Mouse (Mus musculus): ENCODE data around the gene Nkg7.
A peak's percentile ranks its signal among the peaks of the same experiment; 100 is the strongest.

The Nkg7 gene

DNA sequence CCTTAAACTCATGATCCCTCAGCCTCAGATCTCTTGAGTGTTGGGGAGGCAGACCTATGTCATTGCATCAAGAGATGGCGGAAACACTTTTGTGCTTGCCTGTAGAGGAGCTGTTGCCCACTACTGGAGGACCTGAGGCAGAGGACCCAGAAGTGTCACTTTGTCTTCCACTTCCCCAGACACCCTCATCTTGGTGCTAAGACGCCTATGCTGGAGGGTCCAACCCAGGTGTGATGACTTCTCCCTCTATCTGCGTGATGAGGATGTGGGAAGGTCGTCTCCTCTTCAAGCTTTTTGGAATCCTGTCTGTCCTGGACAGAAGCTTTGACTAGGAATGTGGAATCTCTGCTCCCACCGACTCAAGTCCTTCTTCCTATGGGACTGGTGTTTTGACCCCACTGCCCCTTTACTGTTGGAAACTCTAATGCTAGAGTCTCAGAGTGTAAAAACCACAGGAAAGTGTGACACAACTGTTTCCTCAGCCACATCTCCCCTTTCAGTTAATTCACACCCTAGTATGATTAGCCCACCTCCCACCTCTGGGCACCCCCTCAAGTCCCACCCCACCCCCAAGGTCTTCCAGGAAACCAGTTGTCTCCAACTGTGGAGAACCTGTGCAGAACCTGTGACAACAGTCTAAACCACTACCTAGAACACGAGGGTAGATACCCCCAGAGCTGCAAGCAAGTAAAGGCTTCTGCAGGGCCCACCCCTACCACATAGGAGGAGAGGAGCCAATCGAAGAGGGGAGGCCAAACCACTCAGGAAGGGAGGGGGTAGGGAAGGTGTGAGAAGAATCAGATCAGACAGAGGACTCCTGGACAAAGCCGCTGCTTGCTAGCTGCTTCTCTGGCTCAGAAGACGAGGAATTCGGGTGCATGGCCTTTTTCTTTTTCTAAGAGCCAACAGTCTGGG is at the start of gene Nkg7:
Nkg7 (plus strand) TSS at position 733 of the 915 bp plus-strand sequence.
- no peak for DNase-seq (ENCODE audit: low spot score)

DNA sequence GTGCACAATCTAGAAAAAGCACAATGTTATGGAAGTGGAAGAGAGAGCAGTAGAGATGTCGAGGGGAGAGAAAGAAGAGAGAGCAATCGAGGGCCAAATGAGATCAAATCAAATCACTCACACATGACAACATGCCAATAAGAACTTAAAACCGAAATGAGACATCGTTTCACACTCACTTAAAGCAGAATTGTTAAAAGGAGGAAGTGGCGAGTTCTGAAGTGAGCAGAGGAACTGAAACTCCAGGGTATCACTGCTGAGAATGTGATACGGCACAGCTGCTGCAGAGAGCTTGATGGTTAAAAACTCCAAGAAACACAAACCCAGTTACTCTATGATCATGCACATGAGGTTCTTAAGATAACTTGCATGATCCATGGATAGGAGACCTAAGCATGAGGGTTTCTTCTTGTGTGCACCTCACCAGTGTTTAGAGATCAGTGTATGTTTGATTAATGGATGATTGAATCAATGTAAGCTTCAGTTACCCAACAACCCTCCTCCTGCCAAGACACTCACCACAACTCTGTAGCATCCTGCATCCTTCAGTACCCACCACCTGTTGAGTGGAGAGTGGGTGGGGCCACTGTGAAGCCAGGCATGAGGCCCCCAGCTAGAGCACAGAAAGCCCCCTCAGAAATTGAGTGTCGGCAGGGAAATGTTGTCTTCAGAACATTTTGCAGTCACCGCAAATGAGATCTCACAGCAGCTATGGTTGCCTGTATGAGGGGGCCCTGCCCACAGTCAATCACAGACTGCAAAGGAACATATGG is 44.3 kb upstream of the Nkg7 start:
- DNase-seq (ENCODE audit: low spot score): no peak

DNA sequence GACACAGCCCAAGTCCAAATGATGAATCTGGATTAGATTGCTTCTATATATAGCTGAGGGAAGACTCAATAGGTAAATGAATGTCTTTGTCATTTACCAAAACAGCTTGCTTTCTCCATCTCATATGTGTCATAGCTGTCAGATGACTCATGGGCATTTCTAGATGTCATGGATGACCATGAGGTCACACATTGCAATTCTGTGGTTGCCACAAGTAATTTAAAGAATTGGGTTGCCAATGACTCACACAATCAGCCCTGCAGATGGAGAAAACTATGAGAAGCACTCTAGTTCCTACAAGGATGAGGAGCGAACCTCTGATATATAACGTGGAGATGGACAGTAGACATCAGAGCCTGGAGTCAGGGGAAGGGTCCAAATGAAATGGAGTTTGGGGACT is 37.4 kb upstream of the Nkg7 start:
- DNase-seq (ENCODE audit: low spot score): no peak

DNA sequence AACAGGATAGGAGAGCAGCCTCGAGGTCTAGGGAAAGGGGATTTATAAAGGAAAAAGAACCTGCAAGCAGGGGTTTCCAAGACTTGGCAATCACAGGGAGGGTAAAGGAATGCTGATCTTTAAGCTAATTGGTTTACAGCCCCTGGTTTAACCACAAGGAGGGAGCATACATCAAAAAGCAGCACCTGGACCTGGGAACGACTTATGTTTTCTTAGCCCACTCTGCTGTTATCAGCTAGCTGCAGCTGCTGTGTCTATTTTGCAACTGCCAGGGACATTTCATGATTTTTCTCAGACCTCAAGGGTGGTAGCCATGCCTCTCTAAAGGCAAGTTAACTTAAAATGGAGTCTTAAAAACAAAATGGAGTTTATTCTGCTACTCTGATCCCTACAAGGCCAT is 34.2 kb upstream of the Nkg7 start:
- no peak for DNase-seq (ENCODE audit: low spot score)

- no peak for DNase-seq (ENCODE audit: low spot score)
Observed at GRCm38 (mm10) chr7:43407573-43407972, 29.3 kb upstream of the Nkg7 start.

GRCm38 (mm10) chr7:43408131-43408553 is 28.7 kb upstream of the Nkg7 start, which contains the start of gene Siglecg:
Gene Siglecg, plus strand, starts transcription at chr7:43408204.
- DNase-seq (ENCODE audit: low spot score): no peak

- no peak for DNase-seq (ENCODE audit: low spot score)
Observed at GRCm38 (mm10) chr7:43409084-43409483, 27.8 kb upstream of the Nkg7 start.

DNA sequence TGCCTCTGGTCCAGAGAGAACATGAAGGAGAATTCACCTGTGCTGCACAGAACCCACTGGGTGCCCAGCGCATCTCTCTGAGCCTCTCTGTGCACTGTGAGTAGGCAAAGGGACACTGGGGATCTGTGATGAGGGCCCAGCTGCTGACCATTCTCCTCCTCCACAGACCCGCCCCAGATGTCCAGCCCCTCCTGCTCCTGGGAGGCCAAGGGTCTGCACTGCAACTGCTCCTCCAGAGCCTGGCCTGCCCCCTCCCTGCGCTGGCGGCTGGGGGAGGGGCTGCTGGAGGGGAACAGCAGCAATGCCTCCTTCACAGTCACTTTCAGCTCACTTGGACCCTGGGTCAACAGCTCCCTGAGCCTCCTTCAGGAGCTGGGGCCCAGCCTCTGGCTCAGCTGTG is 25.1 kb upstream of the Nkg7 start:
- DNase-seq (ENCODE audit: low spot score): peak; percentile 26

DNA sequence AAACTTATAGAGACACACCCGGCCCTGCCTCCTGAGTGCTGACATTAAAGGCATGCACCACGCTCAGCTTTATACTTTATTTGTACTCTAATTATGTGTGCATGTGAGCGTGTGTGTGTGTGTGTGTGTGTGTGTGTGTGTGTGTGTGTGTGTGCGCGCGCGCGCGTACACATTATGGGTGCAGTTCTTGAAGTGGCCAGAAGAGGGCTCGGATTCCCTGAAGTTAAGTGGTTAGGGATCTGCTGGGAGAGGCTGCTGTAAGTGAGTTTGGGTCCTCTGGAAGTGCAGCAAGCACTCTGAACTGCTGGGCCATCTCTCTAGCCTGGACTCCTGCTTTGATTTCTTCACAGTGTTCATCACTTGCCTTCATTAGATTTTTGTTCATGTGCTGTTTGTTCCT is 19.6 kb upstream of the Nkg7 start:
- no peak for DNase-seq (ENCODE audit: low spot score)

GRCm38 (mm10) chr7:43422995-43423617 is 13.8 kb upstream of the Nkg7 start:
- peak; percentile 88 for DNase-seq (ENCODE audit: low spot score)

DNA sequence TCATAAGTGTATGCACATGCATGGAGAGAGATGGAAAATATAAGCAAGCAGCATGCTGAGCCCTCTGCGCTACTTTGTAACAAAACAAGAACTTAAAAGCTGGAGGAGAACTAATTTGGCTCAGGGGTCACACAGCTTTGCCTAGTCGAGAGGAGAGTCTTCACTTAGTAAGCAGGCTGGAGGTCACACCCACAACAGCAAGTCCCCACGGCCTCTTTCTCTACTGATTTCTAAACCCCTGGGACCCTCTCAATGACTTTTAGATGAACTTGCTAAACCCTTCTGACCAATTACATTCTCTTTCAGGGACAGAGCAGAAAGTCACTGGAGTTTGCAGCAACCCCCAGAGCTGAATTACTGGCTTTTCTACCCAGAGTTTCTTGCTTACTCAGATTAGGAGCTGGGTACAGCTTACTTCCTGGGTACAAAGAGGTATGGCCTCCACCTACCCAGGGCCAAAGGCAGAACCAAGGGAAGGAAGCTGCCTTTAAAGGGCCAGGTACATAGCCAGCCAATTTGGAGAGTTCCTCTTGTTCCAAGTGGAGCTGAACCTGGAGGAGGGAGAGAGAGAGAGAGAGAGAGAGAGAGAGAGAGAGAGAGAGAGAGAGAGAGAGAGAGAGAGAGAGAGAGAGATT is 12.8 kb upstream of the Nkg7 start:
- no peak for DNase-seq (ENCODE audit: low spot score)

- no peak for DNase-seq (ENCODE audit: low spot score)
Observed at GRCm38 (mm10) chr7:43427406-43427805, 9.5 kb upstream of the Nkg7 start, which contains the start of gene Lim2. Gene Lim2, plus strand, starts transcription at chr7:43427670.

GRCm38 (mm10) chr7:43429500-43429899 is 7.4 kb upstream of the Nkg7 start:
- no peak for DNase-seq (ENCODE audit: low spot score)

DNA sequence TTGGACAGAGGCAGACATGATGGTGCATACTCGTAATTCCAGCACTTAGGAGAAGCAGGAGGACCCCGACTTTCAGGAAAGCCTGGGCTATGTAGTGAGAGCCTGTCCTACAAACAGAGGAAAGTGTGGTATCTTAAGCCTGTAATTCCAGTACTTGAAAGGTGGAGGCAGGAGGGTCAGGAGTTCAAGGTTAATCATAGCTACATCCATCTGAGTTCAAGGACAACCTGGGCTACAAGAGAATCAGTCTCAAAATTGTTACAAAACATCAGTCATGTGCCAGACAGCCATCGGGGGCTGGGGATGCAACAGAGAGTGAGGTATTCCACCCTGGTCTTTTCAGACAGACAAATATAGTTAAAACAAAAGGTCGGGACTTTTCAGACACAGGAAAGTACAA is 4.0 kb upstream of the Nkg7 start:
- DNase-seq (ENCODE audit: low spot score): no peak

DNA sequence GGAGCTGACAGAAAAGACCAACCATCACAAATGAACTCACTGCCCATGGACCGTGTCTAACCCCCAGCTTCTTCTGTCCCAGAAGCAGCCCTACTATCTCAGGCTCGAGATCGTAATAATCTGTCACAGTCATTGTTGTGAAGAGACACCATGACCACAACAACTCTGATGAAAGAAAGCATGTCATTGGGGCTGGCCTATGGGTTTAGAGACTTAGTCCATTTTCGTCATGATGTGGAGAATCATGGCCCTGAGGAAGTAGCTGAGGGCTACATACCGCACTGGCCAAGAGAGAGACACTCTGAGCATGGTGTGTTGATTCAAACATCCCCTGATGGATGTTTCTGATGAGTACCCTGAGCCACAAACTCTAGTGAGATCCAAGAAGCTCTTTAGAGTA is 2.2 kb upstream of the Nkg7 start:
- no peak for DNase-seq (ENCODE audit: low spot score)

DNA sequence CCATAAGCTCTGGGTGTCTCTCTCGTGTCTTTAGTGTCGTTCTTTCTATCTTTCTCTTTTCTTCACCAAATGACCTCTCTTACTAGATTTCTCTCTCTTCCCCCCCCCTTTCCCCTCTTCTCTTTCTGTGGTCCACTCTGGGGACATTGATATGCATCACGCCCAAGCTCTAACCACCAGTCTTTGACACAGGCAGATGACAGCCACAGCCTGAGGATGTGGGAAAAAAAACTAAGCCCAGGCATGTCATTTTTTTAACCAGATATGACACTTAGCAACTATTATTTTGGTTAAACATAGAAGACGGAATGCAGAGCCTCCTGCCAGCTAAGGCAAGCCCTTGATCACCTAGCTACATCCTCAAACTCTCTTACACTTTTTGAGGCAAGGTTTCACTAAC is 1.7 kb downstream of the Nkg7 start:
- no peak for DNase-seq (ENCODE audit: low spot score)

- no peak for DNase-seq (ENCODE audit: low spot score)
Observed at GRCm38 (mm10) chr7:43440482-43440881, 3.6 kb downstream of the Nkg7 start, which contains the start of gene Cldnd2. Gene Cldnd2, plus strand, starts transcription at chr7:43440782.

DNA sequence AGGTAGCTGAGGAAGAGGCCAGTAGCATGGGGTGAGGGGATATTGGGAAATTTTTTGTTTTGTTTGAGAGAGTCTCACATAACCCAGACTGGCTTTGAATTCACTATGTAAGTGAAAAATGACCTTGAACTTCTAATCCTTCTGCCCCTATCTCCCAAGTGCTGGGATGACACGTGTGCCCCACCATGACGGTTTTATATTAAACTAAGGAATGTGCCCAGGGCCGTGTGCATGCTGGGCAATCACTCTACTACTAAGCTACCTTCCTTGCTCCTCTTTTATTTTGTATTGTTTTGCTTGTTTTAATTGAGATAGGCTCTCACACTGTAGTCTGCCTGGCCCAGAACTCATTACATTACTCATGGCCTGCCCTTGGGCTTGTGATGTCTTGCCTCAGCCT is 4.2 kb downstream of the Nkg7 start:
- no peak for DNase-seq (ENCODE audit: low spot score)

DNA sequence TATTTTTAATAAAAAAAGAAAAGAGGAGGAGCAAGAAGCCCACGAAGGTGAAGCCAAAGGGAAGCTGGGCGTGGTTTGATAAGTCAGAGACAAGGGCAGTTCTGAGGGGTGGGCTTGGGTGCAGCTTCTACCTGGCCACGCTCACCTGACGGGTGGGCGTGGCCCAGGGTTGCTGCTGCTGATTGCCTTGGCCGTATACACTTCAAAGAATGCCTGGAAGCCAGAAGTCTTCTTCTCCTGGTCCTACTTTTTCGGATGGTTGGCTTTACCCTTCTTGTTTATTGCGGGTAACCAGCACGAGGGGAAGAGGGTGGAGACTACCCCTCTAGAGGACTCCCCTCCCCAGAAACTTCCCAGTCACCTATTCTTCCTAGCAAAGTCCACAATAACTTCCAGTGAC is 5.8 kb downstream of the Nkg7 start:
- no peak for DNase-seq (ENCODE audit: low spot score)

DNA sequence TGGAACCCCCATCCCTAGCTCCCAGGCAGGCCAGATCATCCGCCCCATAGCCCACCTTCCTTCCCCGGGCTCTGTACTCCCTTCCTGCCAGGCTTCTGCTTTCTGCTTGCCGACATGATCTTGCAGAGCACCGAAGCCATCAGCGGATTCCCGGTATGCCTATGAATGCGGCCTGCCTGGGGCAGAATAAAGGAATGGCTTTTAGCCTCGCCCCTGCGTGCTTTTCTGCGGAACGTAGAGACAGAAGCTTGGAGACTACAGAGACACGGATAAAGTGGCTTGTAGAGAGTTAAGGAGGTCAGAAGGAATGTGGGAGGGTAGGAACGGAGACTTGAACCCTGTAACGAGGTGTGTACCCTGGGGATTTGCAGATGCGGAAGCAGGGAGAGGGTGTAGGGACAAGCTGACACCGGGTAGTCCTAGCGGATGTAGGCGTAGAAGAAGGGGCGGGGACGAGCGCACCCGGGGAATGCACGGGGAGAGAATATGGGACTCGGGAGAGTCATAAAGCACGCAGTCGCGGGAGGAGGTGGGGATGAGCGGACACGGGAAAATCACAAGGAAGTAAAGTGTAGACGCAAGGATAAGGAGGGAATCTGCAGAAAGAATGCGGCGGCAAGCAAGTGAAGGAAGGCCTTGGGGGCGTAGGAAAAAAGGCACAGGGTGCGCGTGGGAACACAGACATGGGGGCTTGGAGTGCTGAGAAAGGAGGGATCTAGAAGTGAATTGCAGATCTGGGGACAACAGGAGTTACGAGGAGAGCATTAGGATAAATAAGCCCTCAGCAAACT is 6.4 kb downstream of the Nkg7 start:
- peak; percentile 78 for DNase-seq (ENCODE audit: low spot score)

DNA sequence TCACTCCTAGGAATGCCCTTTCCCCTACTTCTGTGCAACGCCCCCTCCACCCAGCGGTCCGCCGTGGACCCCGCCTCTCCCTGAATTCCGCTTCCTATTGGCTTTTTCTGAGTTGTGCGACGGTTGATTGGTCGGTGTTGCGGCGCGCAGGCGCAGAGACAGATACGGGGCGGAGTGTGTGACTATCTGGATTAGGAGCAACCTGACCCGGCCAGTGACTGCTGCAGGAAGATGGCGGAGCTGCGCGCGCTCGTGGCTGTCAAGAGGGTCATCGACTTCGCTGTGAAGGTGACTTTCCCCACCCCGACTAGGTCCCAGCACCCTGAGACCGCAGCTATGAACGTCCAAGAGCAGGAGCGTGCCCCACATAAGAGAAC is 7.0 kb downstream of the Nkg7 start, which contains the start of the genes Etfb and Gm45233:
Etfb (plus strand) TSS at position 167 of the 377 bp plus-strand sequence.
Gm45233 (plus strand) TSS at position 212 of the 377 bp plus-strand sequence.
- DNase-seq (ENCODE audit: low spot score): peak; percentile 96

Data from embryo, embryonic 10.5 days (tissue).